Mouse (Mus musculus) thymus, adult 2 months (tissue): ENCODE measurements around the gene Rffl. TPM values are rescaled to one million over a fixed set of nuclear protein-coding genes. Genes with fewer than 3 reads are reported as not detected.

ENCODE experiments used
- DNase-seq: peaks from one replicate; pipeline ENCODE4 v3.0.0; 2021
- H3K27ac ChIP-seq: fragments of 200-500 bp; 2 replicates; pipeline ENCODE4 v1.5.1; 2012; ENCODE audit warnings: low read length, control low read depth; ENCODE audit not compliant: control insufficient read depth, insufficient read depth
- H3K27me3 ChIP-seq: fragments of 200-500 bp; 2 replicates; pipeline ENCODE4 v1.6.1; 2012; ENCODE audit warnings: mild to moderate bottlenecking, low read length, moderate library complexity, mixed read lengths; ENCODE audit not compliant: control insufficient read depth, insufficient read depth
- H3K36me3 ChIP-seq: fragments of 200-500 bp; 2 replicates; pipeline ENCODE4 v1.6.1; 2012; ENCODE audit warnings: mild to moderate bottlenecking, low read length, moderate library complexity; ENCODE audit not compliant: control insufficient read depth, insufficient read depth
- H3K4me1 ChIP-seq: fragments of 200-500 bp; replicated peaks from 2 replicates; pipeline ENCODE4 v1.6.1; 2012; ENCODE audit warnings: low read length; ENCODE audit not compliant: control insufficient read depth, insufficient read depth
- H3K4me3 ChIP-seq: fragments of 200-500 bp; 2 replicates; pipeline ENCODE4 v1.5.1; 2012; ENCODE audit warnings: mild to moderate bottlenecking, low read length, control low read depth, moderate library complexity; ENCODE audit not compliant: control insufficient read depth, insufficient read depth
- CTCF ChIP-seq: fragments of 200-500 bp; IDR thresholded peaks from 2 replicates; pipeline ENCODE4 v1.5.1; 2012; ENCODE audit warnings: mild to moderate bottlenecking, control low read depth, low read length, moderate library complexity, borderline replicate concordance; ENCODE audit not compliant: control insufficient read depth, poor library complexity, insufficient read depth; ENCODE audit errors: extremely low read depth
- POLR2A ChIP-seq: fragments of 200-500 bp; IDR thresholded peaks from 2 replicates; pipeline ENCODE4 v1.6.1; 2012; ENCODE audit warnings: mild to moderate bottlenecking, low read length, control low read depth, moderate library complexity; ENCODE audit not compliant: control insufficient read depth, poor library complexity, insufficient read depth; ENCODE audit errors: extremely low read depth
- WGBS: fragments of 180-500 bp; shearing (Covaris S2); methylation state at CpG from one replicate; pipeline ENCODE4 v1.1.7; 2018; 5-methylcytosine and 5-hydroxymethylcytosine counted together
- polyA plus RNA-seq: library from polyadenylated mRNA; depleted of rRNA; stranded (reverse); fragments of >200 nt; gene quantifications from 2 replicates; pipeline ENCODE4 v1.2.3, GENCODE M21; 2012

Gene Rffl
- polyA plus RNA-seq, 1 experiment, result 16.3 TPM

- H3K4me1 ChIP-seq, result peaks cover 6% of the 10 kb centered on the region
These were observed 10.3 kb downstream of the Rffl start for GRCm38 (mm10) chr11:82860759-82861158.

GRCm38 (mm10) chr11:82857307-82857848 lies 13.6 kb downstream of the Rffl start:
- DNase-seq, result no peak
- Histone ChIP-seq H3K4me1 (peaks cover 6% of the 10 kb centered on the region), H3K27ac (no peak overlapping the region), H3K27me3 (no peaks in the 10 kb centered on the region), H3K4me3 (no peak overlapping the region), H3K36me3 (no peaks in the 10 kb centered on the region)
- 91% methylated on average over 13 of the region's 13 CpGs for WGBS
- TF ChIP-seq CTCF (no peak), POLR2A (no peak)

More at GRCm38 (mm10) chr11:82860759-82861158, 10.3 kb downstream of the Rffl start:
- Histone ChIP-seq H3K27me3 (no peaks in the 10 kb centered on the region), H3K27ac (no peak overlapping the region; the same call in 1 of the 2 replicates), H3K4me3 (no peak overlapping the region), H3K36me3 (no peaks in the 10 kb centered on the region)
- WGBS, result 7% methylated on average over 6 of the region's 6 CpGs
- no peak for TF ChIP-seq POLR2A
- no peak for TF ChIP-seq CTCF
- no peak for DNase-seq

GRCm38 (mm10) chr11:82856032-82856431 lies 15.0 kb downstream of the Rffl start:
- no peak overlapping the region for H3K27ac ChIP-seq
- no peak for DNase-seq
- no peaks in the 10 kb centered on the region for H3K27me3 ChIP-seq
- H3K4me1 ChIP-seq, result peaks cover 6% of the 10 kb centered on the region
- TF ChIP-seq CTCF (no peak), POLR2A (no peak)
- 94% methylated on average over 10 of the region's 10 CpGs for WGBS
- H3K4me3 ChIP-seq, result no peak overlapping the region
- H3K36me3 ChIP-seq, result no peaks in the 10 kb centered on the region

GRCm38 (mm10) chr11:82855327-82855973 lies 15.6 kb downstream of the Rffl start:
- Histone ChIP-seq H3K27ac (no peak overlapping the region), H3K27me3 (no peaks in the 10 kb centered on the region), H3K36me3 (no peaks in the 10 kb centered on the region), H3K4me1 (peaks cover 2% of the 10 kb centered on the region), H3K4me3 (no peak overlapping the region)
- TF ChIP-seq CTCF (no peak), POLR2A (no peak)
- no peak for DNase-seq
- WGBS, result 92% methylated on average over 9 of the region's 9 CpGs

GRCm38 (mm10) chr11:82854111-82854510 lies 16.9 kb downstream of the Rffl start:
- no peak overlapping the region for H3K4me3 ChIP-seq
- H3K27ac ChIP-seq, result no peak overlapping the region
- H3K4me1 ChIP-seq, result no peaks in the 10 kb centered on the region; the same call in 1 of the 2 replicates
- H3K27me3 ChIP-seq, result no peaks in the 10 kb centered on the region
- 93% methylated on average over 6 of the region's 6 CpGs for WGBS
- TF ChIP-seq POLR2A (no peak), CTCF (no peak)
- DNase-seq, result no peak
- H3K36me3 ChIP-seq, result no peaks in the 10 kb centered on the region

GRCm38 (mm10) chr11:82852958-82853357 lies 18.1 kb downstream of the Rffl start:
- H3K4me1 ChIP-seq, result no peaks in the 10 kb centered on the region; the same call in 1 of the 2 replicates
- DNase-seq, result no peak
- 93% methylated on average over 7 of the region's 7 CpGs for WGBS
- TF ChIP-seq POLR2A (no peak), CTCF (no peak)
- no peak overlapping the region for H3K4me3 ChIP-seq
- H3K27ac ChIP-seq, result no peak overlapping the region
- H3K36me3 ChIP-seq, result no peaks in the 10 kb centered on the region
- no peaks in the 10 kb centered on the region for H3K27me3 ChIP-seq
